Mouse (Mus musculus) spleen, adult 10 weeks (tissue): Measurements from ENCODE around the gene Rhd. TPM values are rescaled to one million over a fixed set of nuclear protein-coding genes. Genes with fewer than 3 reads are reported as not detected.

Source experiments
- polyA plus RNA-seq: library from polyadenylated mRNA; stranded (reverse); fragments of 350-450 nt; fragmentation: Illumina TruSeq; extraction: RNeasy Lipid Tissue Mini Kit (QIAGEN cat#74804); gene quantifications from one replicate; pipeline ENCODE4 v1.2.3, GENCODE M21; 2015; ENCODE audit warnings: low replicate concordance; ENCODE audit not compliant: insufficient read depth

The Rhd gene
- 15.4 TPM for polyA plus RNA-seq

DNA sequence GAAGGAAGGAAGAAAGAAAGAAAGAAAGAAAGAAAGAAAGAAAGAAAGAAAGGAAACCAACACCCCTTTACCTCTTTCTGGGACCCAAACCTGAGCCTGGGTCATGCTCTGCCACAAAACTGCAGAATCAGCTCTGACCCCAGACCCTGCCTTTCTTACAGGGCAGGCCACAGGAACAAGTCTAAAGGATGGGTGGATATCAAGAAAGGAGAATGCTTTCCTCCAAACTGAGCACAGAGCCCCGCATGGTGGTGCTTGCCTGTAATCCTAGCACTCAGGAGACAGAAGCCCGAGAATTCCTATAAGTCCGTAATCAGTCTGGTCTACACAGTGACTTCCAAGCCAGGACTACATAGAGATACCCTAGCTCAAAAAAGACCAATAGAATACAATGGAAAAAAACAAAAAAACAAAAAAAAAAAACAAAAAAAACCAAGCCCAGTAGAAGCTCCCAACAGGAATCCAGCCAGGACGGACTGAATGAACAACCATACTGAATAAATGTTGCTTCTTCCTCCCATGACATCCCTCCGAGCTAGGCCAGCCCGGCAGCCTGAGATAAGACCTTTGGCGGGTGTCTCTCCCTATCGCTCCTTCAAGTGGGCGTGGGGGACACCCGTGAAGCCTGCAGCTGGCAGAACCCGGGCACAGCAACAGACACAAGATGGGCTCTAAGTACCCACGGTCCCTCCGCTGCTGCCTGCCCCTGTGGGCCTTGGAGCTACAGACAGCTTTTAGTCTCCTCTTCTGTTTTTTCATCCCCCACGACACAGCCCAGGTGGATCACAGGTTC lies at the start of gene Rhd:
Rhd (plus strand) TSS at position 600 of the 793 bp plus-strand sequence.

DNA sequence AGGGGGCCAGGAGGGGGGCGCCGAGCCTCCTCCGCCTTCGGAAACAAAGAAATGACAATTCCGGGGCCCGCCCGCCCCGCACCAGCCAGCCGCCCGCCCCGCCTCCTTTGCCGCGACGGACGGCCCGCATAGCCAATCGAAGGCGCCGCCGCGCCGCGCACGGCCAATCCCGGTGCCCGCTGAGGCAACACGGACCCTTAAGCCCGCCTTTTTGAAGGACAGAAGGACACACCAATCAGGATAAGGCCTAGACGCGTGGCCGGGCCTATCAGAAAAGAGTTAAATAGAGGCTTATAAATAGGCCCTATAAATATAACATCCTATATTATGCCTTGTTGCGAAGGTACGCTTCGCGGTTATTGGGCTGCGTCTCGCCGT lies 11.1 kb upstream of the Rhd start, which contains the start of gene Maco1:
Maco1 (minus strand) TSS at position 87 of the 378 bp plus-strand sequence.

DNA sequence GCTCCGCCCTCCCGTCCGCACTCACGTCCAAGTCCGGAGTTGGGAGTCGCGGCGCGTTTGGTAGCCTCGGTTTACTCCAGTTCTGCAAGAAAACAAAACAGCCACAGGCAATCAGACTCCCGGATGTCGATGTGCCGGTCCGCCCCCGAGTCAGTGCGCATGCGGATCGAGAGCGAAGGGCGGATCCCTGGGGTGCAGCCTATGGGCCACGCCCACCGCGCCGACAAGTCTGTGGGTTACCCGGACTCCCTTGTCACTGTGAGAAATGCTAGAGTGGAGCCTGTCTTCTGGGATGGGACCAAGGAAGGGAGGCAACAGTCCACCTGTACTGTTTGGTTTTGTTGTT lies 50.5 kb downstream of the Rhd start, which contains the start of gene Tmem50a:
Tmem50a (minus strand) TSS at position 161 of the 346 bp plus-strand sequence.

DNA sequence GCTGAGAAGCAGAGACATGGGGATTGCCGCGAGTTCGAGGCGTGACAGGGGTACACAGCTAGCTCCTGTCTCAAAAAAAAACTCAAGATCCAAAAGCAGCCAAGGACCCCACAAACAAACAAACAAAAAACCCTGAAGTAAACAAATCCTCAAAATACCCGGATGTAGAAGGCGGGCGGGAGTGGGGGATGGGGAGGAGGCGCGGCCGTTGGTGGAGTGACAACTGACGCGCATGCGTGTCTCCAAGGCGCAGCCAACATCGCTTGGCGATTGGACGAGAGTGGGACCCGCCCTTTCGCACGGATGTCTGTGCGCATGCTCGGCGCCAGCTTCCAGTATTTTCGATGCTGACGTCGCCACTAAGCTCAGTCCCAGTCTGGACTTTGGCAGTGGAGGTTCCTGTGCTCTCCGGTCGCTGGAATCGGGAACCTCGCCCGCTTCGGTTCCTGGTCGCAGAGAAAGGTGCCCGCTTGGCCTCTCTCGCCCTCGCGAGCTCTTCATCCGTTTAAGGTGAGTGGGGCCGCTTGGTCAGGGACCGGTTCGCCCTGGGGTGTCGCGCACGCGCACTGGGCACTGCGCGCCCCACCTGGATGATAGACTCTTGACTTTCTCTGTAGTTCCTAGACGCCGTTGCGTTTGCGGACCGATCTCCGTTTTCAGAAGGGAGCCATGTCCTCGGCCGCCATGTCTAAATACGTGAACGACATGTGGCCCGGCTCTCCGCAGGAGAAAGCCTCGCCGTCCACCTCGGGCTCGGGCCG lies 59.1 kb downstream of the Rhd start, which contains the start of gene Rsrp1:
Rsrp1 (plus strand) TSS at position 335 of the 761 bp plus-strand sequence.

DNA sequence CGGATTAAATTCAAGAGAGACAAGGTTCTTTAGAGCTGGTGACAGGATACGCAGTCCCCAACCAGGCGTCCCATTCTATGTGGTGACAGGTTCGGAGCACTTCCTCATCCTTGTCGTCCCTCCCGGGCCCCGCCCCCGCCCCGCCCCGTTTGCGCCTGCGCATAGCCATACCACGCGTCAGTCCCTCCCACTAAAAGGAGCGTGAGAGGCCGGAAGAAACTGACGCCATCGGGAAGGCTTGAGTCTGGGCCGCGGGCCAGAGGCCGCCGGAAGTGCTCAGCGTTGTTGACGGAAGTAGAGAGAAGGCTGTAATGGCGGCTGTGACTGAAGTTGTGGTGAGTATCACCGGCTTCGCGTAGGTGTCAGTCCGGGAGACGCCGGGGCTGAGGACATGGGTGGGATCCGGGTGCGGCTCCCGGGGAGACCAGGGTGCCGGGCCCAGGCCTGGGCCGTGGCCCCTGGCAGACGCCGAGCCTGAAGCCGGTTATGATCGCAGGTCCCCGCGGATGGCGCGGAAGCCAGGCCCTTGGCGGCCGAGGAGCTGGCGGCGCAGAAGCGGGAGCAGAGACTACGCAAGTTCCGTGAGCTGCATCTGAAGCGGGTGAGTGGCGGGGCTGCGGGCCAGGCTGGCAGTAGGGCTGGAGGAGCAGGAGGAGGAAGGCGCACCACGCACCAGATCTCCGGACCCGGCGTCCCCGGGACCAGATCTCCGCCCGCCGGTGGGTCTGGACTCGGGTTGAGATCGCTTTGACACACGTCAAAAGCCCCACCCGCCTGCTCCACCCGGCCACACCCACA lies 66.5 kb downstream of the Rhd start, which contains the start of gene Syf2:
Syf2 (plus strand) TSS at position 215 of the 798 bp plus-strand sequence.

Other genes starting within 250 kb of the Rhd start
- gene Man1c1, start 160.2 kb upstream of the Rhd start, polyA plus RNA-seq: 4.3 TPM
- gene Ldlrap1, start 96.5 kb upstream of the Rhd start, polyA plus RNA-seq: 12.5 TPM
- 39.9 TPM for gene Maco1, start 11.2 kb upstream of the Rhd start, polyA plus RNA-seq
- 144 TPM for gene Tmem50a, start 50.5 kb downstream of the Rhd start, polyA plus RNA-seq
- 1,234 TPM for gene Rsrp1, start 59.1 kb downstream of the Rhd start, polyA plus RNA-seq
- gene Syf2, start 66.4 kb downstream of the Rhd start, polyA plus RNA-seq: 146 TPM